Mouse (Mus musculus) olfactory bulb, adult 2 months (tissue): ENCODE results near the gene Fam50b.

Source experiments
- CTCF ChIP-seq: fragments of 200-500 bp; IDR thresholded peaks from 2 replicates; pipeline ENCODE4 v1.5.1; 2012; ENCODE audit warnings: low read depth, mild to moderate bottlenecking, low read length, moderate library complexity; ENCODE audit not compliant: insufficient read depth
- POLR2A ChIP-seq: fragments of 200-500 bp; IDR thresholded peaks from 2 replicates; pipeline ENCODE4 v1.6.1; 2012; ENCODE audit warnings: mild to moderate bottlenecking, low read depth, low read length, moderate library complexity; ENCODE audit not compliant: insufficient read depth

DNA sequence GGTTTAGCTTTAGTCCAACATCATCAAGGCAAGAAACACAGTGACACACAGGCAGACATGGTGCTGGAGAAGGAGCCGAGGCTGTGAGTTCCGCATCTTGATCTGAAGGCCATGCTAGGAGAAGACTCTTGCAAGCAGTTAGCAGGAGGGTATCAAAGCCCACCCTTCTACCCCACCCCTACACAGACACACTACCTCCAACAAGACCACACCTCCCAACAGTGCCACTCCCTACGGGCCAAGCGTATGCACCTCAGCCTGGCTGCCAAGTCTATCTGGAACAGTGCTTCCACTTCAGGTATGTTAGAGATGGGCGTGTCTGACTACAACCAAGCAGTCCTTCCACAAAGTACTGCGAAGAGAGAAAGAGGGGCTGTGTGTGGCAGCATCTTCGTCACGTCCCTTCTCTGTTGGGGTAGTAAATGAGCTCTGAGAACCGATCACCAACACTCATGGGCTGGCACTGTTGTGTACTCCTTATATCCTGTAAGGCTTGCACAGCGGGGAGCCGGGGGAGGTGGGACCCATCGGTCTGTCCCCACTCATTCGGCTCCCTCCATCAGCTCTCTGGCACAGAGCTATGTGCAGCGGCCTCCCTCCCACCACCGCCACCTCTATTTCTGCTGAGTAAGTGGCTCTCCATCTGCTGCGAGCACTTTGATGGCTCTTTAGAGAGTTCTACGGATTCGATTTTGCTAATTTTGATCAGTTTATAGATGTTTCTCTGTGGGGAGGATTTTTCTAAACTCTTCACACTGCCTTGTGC, 33.1 kb downstream of the Fam50b start:
- TF ChIP-seq CTCF (no peak), POLR2A (no peak)
